Mouse (Mus musculus) small intestine, adult 2 months (tissue): ENCODE results near the gene Gstm6.
"Not testable (repeated sequence)": the region's sequence is repeated elsewhere in the genome, so short reads cannot be mapped to it uniquely, and the experiment has no call there.

Experiments used
- CTCF ChIP-seq: fragments of 200-500 bp; IDR thresholded peaks from 2 replicates; pipeline ENCODE4 v1.5.1; 2012; ENCODE audit warnings: low read depth, mild to moderate bottlenecking, control low read depth, inconsistent platforms, low read length, moderate library complexity, mixed read lengths; ENCODE audit not compliant: insufficient replicate concordance, insufficient read length; ENCODE audit errors: extremely low read depth
- POLR2A ChIP-seq: fragments of 200-500 bp; IDR thresholded peaks from 2 replicates; pipeline ENCODE4 v1.6.1; 2012; ENCODE audit warnings: low read depth, mild to moderate bottlenecking, control low read depth, inconsistent platforms, low read length, moderate library complexity

GRCm38 (mm10) chr3:107971101-107971500 lies 27.6 kb upstream of the Gstm6 start:
- not testable (repeated sequence) for TF ChIP-seq CTCF, POLR2A
